Mouse (Mus musculus) midbrain, embryonic 11.5 days (tissue): Measurements from ENCODE around the gene Olfr622. TPM values are rescaled to one million over a fixed set of nuclear protein-coding genes. Genes with fewer than 3 reads are reported as not detected.

ENCODE experiments used
- ATAC-seq: fragments of 200-750 bp; cut with Nextera tagmentation; 2 replicates; pipeline ENCODE4 v1.8.0; 2017; ENCODE audit warnings: moderate TSS enrichment, moderate library complexity; ENCODE audit not compliant: low FRiP score
- DNase-seq: peaks from one replicate; pipeline ENCODE4 v3.0.0; 2015; ENCODE audit warnings: low spot score; ENCODE audit errors: missing footprints
- H3K27ac ChIP-seq: fragments of 300-500 bp; sonication (generic); 2 replicates; pipeline ENCODE4 v1.5.1; 2014; ENCODE audit warnings: low read depth, low read length
- H3K27me3 ChIP-seq: fragments of 300-500 bp; sonication (generic); 2 replicates; pipeline ENCODE4 v1.6.1; 2014; ENCODE audit warnings: mild to moderate bottlenecking, low read length, moderate library complexity, mixed read lengths; ENCODE audit not compliant: control insufficient read depth, insufficient read depth
- H3K36me3 ChIP-seq: fragments of 300-500 bp; sonication (generic); 2 replicates; pipeline ENCODE4 v1.6.1; 2014; ENCODE audit warnings: mild to moderate bottlenecking, low read length, moderate library complexity, mixed read lengths; ENCODE audit not compliant: control insufficient read depth, insufficient read depth
- H3K4me1 ChIP-seq: fragments of 300-500 bp; sonication (generic); 2 replicates; pipeline ENCODE4 v1.6.1; 2014; ENCODE audit warnings: low read length; ENCODE audit not compliant: control insufficient read depth, insufficient read depth
- H3K4me2 ChIP-seq: fragments of 300-500 bp; sonication (generic); 2 replicates; pipeline ENCODE4 v1.6.1; 2014; ENCODE audit warnings: mild to moderate bottlenecking, moderate library complexity
- H3K4me3 ChIP-seq: fragments of 300-500 bp; sonication (generic); 2 replicates; pipeline ENCODE4 v1.5.1; 2014; ENCODE audit warnings: low read depth, low read length
- H3K9ac ChIP-seq: fragments of 300-500 bp; sonication (generic); 2 replicates; pipeline ENCODE4 v1.6.1; 2014; ENCODE audit warnings: low read length
- H3K9me3 ChIP-seq: fragments of 300-500 bp; sonication (generic); 2 replicates; pipeline ENCODE4 v1.6.1; 2016; ENCODE audit warnings: low read length; ENCODE audit not compliant: control insufficient read depth
- WGBS: fragments of 180-500 bp; shearing (Covaris S2); extraction: QIAGEN DNeasy Blood & Tissue Kit; methylation state at CpG from one replicate; pipeline ENCODE4 v1.1.7; 2014; 5-methylcytosine and 5-hydroxymethylcytosine counted together
- polyA plus RNA-seq: library from polyadenylated mRNA; unstranded; fragments of >200 nt; fragmentation: Nextera tagmentation; extraction: Ambion mirVana; gene quantifications from 2 replicates; pipeline ENCODE4 v1.2.1, GENCODE M21; 2014

Olfr622 gene
- polyA plus RNA-seq, 1 experiment from 2014 or later, result not detected

GRCm38 (mm10) chr7:103589803-103590202 lies 52.7 kb downstream of the Olfr622 start, which contains the start of gene Olfr618:
TSS of gene Olfr618 (plus strand) at chr7:103590103.
- H3K9me3 ChIP-seq, result no peaks in the 10 kb centered on the region
- H3K27ac ChIP-seq, result no peak within 1 kb of the TSS
- H3K4me3 ChIP-seq, result no peak within 1 kb of the TSS
- no peak within 1 kb of the TSS for H3K9ac ChIP-seq
- H3K4me2 ChIP-seq, result no peak within 1 kb of the TSS
- ATAC-seq (no peak), DNase-seq (no peak)
- no peaks in the 10 kb centered on the region for H3K36me3 ChIP-seq
- no peaks in the 10 kb centered on the region for H3K4me1 ChIP-seq
- H3K27me3 ChIP-seq, result no peaks in the 10 kb centered on the region
- WGBS, result 61% methylated on average over 2 of the region's 2 CpGs

Other genes with a start within 250 kb of the Olfr622 start
- not detected in 2 replicates for gene Usp17lc, start 227.6 kb downstream of the Olfr622 start, polyA plus RNA-seq
- not detected in 2 replicates for gene Olfr605, start 197.3 kb downstream of the Olfr622 start, polyA plus RNA-seq
- not detected in 2 replicates for gene Olfr606, start 193.7 kb downstream of the Olfr622 start, polyA plus RNA-seq
- not detected in 2 replicates for gene Olfr607, start 178.6 kb downstream of the Olfr622 start, polyA plus RNA-seq
- gene Olfr608, start 172.8 kb downstream of the Olfr622 start, polyA plus RNA-seq, result not detected in 2 replicates
- not detected in 2 replicates for gene Olfr609, start 144.6 kb downstream of the Olfr622 start, polyA plus RNA-seq
- not detected in 2 replicates for gene Olfr610, start 130.6 kb downstream of the Olfr622 start, polyA plus RNA-seq
- not detected in 2 replicates for gene Olfr611, start 121.9 kb downstream of the Olfr622 start, polyA plus RNA-seq
- gene Olfr612, start 100.0 kb downstream of the Olfr622 start, polyA plus RNA-seq, result not detected in 2 replicates
- not detected in 2 replicates for gene Olfr613, start 94.6 kb downstream of the Olfr622 start, polyA plus RNA-seq
- gene Olfr615, start 86.6 kb downstream of the Olfr622 start, polyA plus RNA-seq, result not detected in 2 replicates
- gene Olfr616, start 73.6 kb downstream of the Olfr622 start, polyA plus RNA-seq, result not detected in 2 replicates
- not detected in 2 replicates for gene Olfr617, start 69.6 kb downstream of the Olfr622 start, polyA plus RNA-seq
- gene Olfr618, start 52.6 kb downstream of the Olfr622 start, polyA plus RNA-seq, result not detected in 2 replicates
- gene Olfr619, start 42.1 kb downstream of the Olfr622 start, polyA plus RNA-seq, result not detected in 2 replicates
- not detected in 2 replicates for gene Olfr620, start 30.2 kb downstream of the Olfr622 start, polyA plus RNA-seq
- not detected in 2 replicates for gene Olfr623, start 21.0 kb upstream of the Olfr622 start, polyA plus RNA-seq
- gene Olfr624, start 28.5 kb upstream of the Olfr622 start, polyA plus RNA-seq, result 0.03 and 0.04 TPM in 2 replicates
- gene Olfr625-ps1, start 40.0 kb upstream of the Olfr622 start, polyA plus RNA-seq, result not detected in 2 replicates
- not detected in 2 replicates for gene Olfr243, start 72.0 kb upstream of the Olfr622 start, polyA plus RNA-seq
- gene Olfr628, start 87.7 kb upstream of the Olfr622 start, polyA plus RNA-seq, result not detected in 2 replicates
- not detected in 2 replicates for gene Olfr629, start 102.2 kb upstream of the Olfr622 start, polyA plus RNA-seq
- gene Olfr630, start 114.6 kb upstream of the Olfr622 start, polyA plus RNA-seq, result not detected in 2 replicates
- not detected in 2 replicates for gene Olfr69, start 128.9 kb upstream of the Olfr622 start, polyA plus RNA-seq
- gene Olfr68, start 137.0 kb upstream of the Olfr622 start, polyA plus RNA-seq, result not detected in 2 replicates
- not detected in 2 replicates for gene Olfr67, start 149.1 kb upstream of the Olfr622 start, polyA plus RNA-seq
- gene Hbb-bt, start 171.3 kb upstream of the Olfr622 start, polyA plus RNA-seq, result 767 and 794 TPM in 2 replicates
- gene Hbb-bs, start 185.4 kb upstream of the Olfr622 start, polyA plus RNA-seq, result 259 and 279 TPM in 2 replicates
- gene Hbb-bh2, start 197.8 kb upstream of the Olfr622 start, polyA plus RNA-seq, result not detected in 2 replicates
- 2,751 and 2,795 TPM in 2 replicates for gene Hbb-bh1, start 200.5 kb upstream of the Olfr622 start, polyA plus RNA-seq
- gene Hbb-y, start 210.5 kb upstream of the Olfr622 start, polyA plus RNA-seq, result 11,345 and 11,485 TPM in 2 replicates
- not detected in 2 replicates for gene Olfr66, start 243.6 kb upstream of the Olfr622 start, polyA plus RNA-seq